Mouse (Mus musculus) midbrain, embryonic 15.5 days (tissue): ENCODE data around the gene Stard9. TPM values are rescaled to one million over a fixed set of nuclear protein-coding genes. Genes with fewer than 3 reads are reported as not detected.

Source experiments
- ATAC-seq: fragments of 200-750 bp; cut with Nextera tagmentation; replicated peaks from 2 replicates; pipeline ENCODE4 v1.8.0; 2017; ENCODE audit warnings: moderate TSS enrichment
- H3K27ac ChIP-seq: fragments of 300-500 bp; sonication (generic); 2 replicates; pipeline ENCODE4 v1.5.1; 2015; ENCODE audit warnings: mild to moderate bottlenecking, inconsistent platforms
- H3K27me3 ChIP-seq: fragments of 300-500 bp; sonication (generic); replicated peaks from 2 replicates; pipeline ENCODE4 v1.6.1; 2015; ENCODE audit warnings: inconsistent platforms
- H3K36me3 ChIP-seq: fragments of 300-500 bp; sonication (generic); replicated peaks from 2 replicates; pipeline ENCODE4 v1.6.1; 2015; ENCODE audit warnings: inconsistent platforms
- H3K4me1 ChIP-seq: fragments of 300-500 bp; sonication (generic); 2 replicates; pipeline ENCODE4 v1.6.1; 2015; ENCODE audit warnings: inconsistent platforms
- H3K4me2 ChIP-seq: fragments of 300-500 bp; sonication (generic); 2 replicates; pipeline ENCODE4 v1.6.1; 2015; ENCODE audit warnings: inconsistent platforms, mild to moderate bottlenecking, moderate library complexity
- H3K4me3 ChIP-seq: fragments of 300-500 bp; sonication (generic); 2 replicates; pipeline ENCODE4 v1.5.1; 2015; ENCODE audit warnings: mild to moderate bottlenecking, inconsistent platforms
- H3K9ac ChIP-seq: fragments of 300-500 bp; sonication (generic); 2 replicates; pipeline ENCODE4 v1.6.1; 2015; ENCODE audit warnings: mild to moderate bottlenecking, inconsistent platforms
- H3K9me3 ChIP-seq: fragments of 300-500 bp; sonication (generic); 2 replicates; pipeline ENCODE4 v1.6.1; 2016; ENCODE audit warnings: inconsistent platforms
- WGBS: fragments of 180-500 bp; shearing (Covaris S2); methylation state at CpG from one replicate; pipeline ENCODE4 v1.1.7; 2015; ENCODE audit warnings: mixed read lengths; 5-methylcytosine and 5-hydroxymethylcytosine counted together
- polyA plus RNA-seq: library from polyadenylated mRNA; unstranded; fragments of >200 nt; fragmentation: Nextera tagmentation; extraction: Ambion mirVana; gene quantifications from 2 replicates; pipeline ENCODE4 v1.2.1, GENCODE M21; 2015

The Stard9 gene
- polyA plus RNA-seq, 1 experiment from 2014 or later = 5.1 TPM

DNA sequence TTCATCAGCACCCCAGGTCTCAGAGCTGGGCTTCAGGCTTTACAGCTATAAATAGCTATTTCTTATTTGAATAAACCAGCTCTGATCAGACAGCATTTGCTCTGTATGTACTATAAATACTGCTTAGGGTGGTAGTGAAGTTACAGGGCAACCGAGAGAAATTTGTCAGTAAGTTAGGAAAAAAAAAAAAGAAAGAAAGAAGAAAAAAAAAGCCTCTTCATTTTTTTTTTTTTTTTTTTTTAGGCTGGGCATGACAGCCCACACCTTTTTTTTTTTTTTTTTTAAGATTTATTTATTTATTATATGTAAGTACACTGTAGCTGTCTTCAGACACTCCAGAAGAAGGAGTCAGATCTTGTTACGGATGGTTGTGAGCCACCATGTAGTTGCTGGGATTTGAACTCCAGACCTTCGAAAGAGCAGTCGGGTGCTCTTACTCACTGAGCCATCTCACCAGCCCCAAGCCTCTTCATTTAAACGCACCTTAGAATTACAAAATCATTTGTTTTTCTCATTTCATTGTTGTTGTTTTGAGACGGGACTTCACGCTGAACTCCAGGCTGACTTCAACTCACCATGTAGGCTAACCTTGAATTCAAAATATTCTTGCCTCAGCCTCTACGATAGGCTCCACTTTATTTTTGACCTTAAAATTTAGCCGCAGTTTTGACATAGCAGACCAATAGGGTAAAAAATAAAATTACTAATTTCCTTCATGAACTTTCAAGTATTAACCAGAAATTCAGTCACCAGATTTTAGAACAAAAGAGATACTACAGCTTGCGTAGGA lies 650 bp upstream of the Stard9 start:
- Histone ChIP-seq H3K36me3 (no peaks in the 10 kb centered on the region), H3K4me1 (peaks cover 11% of the 10 kb centered on the region), H3K9me3 (no peaks in the 10 kb centered on the region), H3K4me3 (peak overlapping the region; percentile 80), H3K27me3 (no peaks in the 10 kb centered on the region), H3K4me2 (peak overlapping the region; percentile 80), H3K9ac (peak overlapping the region; percentile 15; the same call in 1 of the 2 replicates), H3K27ac (peak overlapping the region; percentile 65)
- WGBS = 32% methylated on average over 10 of the region's 10 CpGs
- peak; percentile 43 for ATAC-seq

DNA sequence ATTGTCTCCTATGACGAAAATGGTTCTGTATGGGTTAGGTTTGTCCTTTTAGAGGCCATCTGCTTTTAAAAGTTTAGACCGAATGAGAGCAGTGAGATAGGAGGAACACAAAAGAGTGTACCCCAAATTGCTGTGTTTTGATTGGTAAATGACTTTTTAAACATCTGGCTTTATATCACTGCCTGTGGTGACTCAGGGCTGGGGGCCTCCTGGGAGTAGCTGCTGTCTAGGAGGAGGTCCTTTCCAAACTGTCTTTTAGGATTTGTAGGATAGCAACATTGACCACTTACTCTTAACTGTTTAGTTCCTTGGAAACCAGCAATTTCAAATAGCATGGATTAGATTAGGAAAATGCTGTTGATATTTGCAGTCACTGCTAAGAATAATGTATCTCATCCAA lies 1.3 kb downstream of the Stard9 start:
- H3K4me2 ChIP-seq = peak overlapping the region; percentile 14; the same call in 1 of the 2 replicates
- H3K4me1 ChIP-seq = peaks cover 11% of the 10 kb centered on the region
- WGBS = 90% methylated on average over 2 of the region's 2 CpGs
- no peak overlapping the region for H3K27ac ChIP-seq
- no peak overlapping the region for H3K9ac ChIP-seq
- no peaks in the 10 kb centered on the region for H3K27me3 ChIP-seq
- peaks cover 4% of the 10 kb centered on the region; the same call in 1 of the 2 replicates for H3K36me3 ChIP-seq
- H3K4me3 ChIP-seq = no peak overlapping the region
- no peaks in the 10 kb centered on the region for H3K9me3 ChIP-seq
- no peak for ATAC-seq

DNA sequence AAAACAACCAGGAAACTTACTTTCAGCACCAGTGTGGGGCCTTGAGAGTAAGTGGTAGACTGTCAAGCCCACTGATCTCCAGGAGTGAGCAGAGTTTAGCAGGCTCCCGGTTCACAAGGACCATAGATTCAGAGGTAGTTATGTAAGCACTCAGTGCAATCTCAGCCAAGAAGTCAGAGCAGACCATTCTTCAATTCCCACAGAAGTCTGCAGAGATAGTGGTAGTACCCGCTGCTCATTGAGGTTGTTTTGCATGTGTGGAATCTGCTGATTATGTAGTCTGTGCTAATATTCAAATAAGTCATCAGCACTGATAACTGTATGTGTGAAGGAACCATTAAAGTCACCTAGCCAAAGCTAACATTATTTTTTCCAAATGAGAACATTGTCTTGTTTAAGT lies 1.7 kb downstream of the Stard9 start:
- Histone ChIP-seq H3K36me3 (peaks cover 4% of the 10 kb centered on the region; the same call in 1 of the 2 replicates), H3K27me3 (no peaks in the 10 kb centered on the region), H3K27ac (no peak overlapping the region), H3K4me3 (no peak overlapping the region), H3K9me3 (no peaks in the 10 kb centered on the region), H3K9ac (no peak overlapping the region), H3K4me1 (peaks cover 11% of the 10 kb centered on the region), H3K4me2 (peak overlapping the region; percentile 14; the same call in 1 of the 2 replicates)
- no peak for ATAC-seq
- WGBS = 78% methylated on average over 2 of the region's 2 CpGs

DNA sequence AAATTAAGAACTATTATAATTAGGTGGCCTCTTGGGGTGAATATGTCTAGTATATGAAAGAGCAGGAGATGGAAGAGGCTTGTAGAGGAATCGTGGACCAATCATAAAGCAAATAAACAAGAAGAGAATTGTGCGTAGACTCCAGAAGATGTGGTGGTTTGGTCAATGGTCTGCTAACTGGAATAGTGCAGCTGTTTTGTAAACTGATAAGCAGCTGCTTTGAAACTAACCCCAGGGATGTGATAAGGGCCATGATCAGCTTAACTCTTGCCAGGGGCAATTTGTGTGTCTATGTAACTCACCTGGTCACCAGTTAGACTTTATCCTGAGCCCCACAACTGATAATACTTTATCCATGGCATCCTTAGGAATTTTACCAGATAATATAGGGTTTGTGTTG lies 2.6 kb downstream of the Stard9 start:
- Histone ChIP-seq H3K9ac (no peak overlapping the region), H3K36me3 (peaks cover 4% of the 10 kb centered on the region; the same call in 1 of the 2 replicates), H3K4me3 (no peak overlapping the region), H3K4me2 (no peak overlapping the region), H3K4me1 (peaks cover 11% of the 10 kb centered on the region), H3K27ac (no peak overlapping the region), H3K27me3 (no peaks in the 10 kb centered on the region), H3K9me3 (no peaks in the 10 kb centered on the region)
- WGBS = 93% methylated on average over 2 of the region's 2 CpGs
- no peak for ATAC-seq

DNA sequence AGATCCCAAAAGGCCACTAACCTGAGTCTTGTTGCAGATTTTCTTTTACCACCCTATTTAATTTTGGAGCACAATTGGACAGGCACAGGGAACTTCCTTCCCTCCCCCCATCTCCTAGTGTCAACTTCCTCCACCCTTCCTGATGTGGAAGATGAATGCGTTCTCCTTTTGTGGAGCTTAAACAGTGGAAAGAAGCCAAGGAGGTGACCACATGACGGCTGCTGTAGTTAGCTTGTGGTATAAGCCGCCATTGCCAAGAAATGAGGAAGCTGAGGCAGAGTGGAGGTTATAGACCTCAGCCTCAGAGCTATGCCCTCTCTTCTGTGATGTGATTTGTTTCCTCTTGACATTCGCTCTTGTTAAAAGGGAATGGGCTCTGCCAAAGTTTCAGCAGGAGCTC lies 3.0 kb downstream of the Stard9 start:
- Histone ChIP-seq H3K4me2 (no peak overlapping the region), H3K36me3 (peaks cover 4% of the 10 kb centered on the region; the same call in 1 of the 2 replicates), H3K27ac (no peak overlapping the region), H3K4me1 (peaks cover 11% of the 10 kb centered on the region), H3K4me3 (no peak overlapping the region), H3K9ac (no peak overlapping the region), H3K27me3 (no peaks in the 10 kb centered on the region), H3K9me3 (no peaks in the 10 kb centered on the region)
- 80% methylated on average over 4 of the region's 4 CpGs for WGBS
- no peak for ATAC-seq

DNA sequence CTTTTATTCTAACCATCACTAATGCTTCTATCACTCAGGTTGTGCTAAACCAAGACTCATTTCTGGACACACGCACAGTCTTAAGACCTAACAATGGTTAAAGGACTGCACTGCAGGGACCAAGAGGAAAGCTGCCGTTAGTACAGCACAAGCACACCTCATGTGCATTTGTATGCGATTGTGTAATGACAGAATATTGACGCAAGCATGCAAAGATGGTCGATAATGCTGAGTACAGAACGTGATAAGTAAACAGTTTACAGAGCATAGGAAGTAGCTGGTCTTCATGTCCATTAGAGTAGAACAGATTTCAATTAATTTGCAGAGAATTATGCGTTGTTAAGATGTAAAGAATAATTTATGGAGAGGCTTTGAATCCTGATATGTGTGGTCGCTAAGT lies 11.9 kb downstream of the Stard9 start:
- H3K9me3 ChIP-seq = no peaks in the 10 kb centered on the region
- no peaks in the 10 kb centered on the region for H3K36me3 ChIP-seq
- 89% methylated on average over 8 of the region's 8 CpGs for WGBS
- no peak for ATAC-seq
- H3K4me3 ChIP-seq = no peak overlapping the region
- no peak overlapping the region for H3K4me2 ChIP-seq
- H3K27ac ChIP-seq = no peak overlapping the region
- H3K27me3 ChIP-seq = no peaks in the 10 kb centered on the region
- H3K4me1 ChIP-seq = no peaks in the 10 kb centered on the region
- no peak overlapping the region for H3K9ac ChIP-seq

DNA sequence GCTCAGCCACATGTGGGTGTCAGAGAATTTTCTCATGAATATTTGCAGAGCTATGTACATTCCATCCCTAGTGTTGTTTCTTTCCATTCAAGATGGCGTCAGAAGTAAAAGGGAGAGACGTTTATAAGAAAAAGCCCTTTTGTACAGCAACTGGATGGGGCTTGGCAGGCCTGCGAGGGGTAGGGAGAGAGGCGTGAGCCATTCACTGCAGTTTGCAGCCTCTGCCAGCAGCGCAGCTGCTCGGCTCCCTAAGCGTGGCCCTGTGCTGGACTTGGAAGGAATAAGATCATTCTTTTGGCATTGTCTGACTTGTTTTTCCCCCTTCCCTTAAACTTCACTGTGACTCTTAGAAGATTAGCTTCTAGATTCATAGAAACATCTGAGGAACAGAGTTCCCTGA lies 14.9 kb downstream of the Stard9 start:
- no peak overlapping the region for H3K4me3 ChIP-seq
- no peak overlapping the region for H3K9ac ChIP-seq
- no peaks in the 10 kb centered on the region for H3K36me3 ChIP-seq
- no peaks in the 10 kb centered on the region for H3K4me1 ChIP-seq
- no peaks in the 10 kb centered on the region for H3K9me3 ChIP-seq
- no peaks in the 10 kb centered on the region for H3K27me3 ChIP-seq
- 66% methylated on average over 7 of the region's 7 CpGs for WGBS
- no peak overlapping the region for H3K4me2 ChIP-seq
- H3K27ac ChIP-seq = no peak overlapping the region
- no peak for ATAC-seq

DNA sequence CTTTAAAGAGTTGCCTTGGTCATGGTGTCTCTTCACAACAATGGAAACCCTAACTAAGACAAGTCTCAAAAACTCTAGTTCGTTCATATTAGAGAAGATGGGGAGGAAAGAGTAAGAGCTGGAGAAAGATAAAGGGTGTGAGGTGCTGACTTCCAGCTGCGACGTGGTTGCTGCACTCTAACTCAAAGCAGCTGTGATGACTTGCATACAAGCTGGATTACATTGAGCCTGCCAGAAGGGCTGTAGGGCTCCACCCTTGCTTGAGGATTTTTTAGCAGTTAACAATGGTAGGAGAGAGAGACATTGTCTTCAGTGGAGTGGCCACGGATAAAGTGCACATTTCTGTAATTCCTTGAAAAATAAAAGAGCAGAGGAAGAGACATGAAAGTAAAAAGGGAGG lies 17.9 kb downstream of the Stard9 start:
- Histone ChIP-seq H3K9ac (no peak overlapping the region), H3K4me3 (no peak overlapping the region), H3K4me2 (no peak overlapping the region), H3K9me3 (no peaks in the 10 kb centered on the region), H3K4me1 (no peaks in the 10 kb centered on the region), H3K27me3 (no peaks in the 10 kb centered on the region), H3K36me3 (no peaks in the 10 kb centered on the region), H3K27ac (no peak overlapping the region)
- ATAC-seq = no peak
- 62% methylated on average over 4 of the region's 4 CpGs for WGBS

DNA sequence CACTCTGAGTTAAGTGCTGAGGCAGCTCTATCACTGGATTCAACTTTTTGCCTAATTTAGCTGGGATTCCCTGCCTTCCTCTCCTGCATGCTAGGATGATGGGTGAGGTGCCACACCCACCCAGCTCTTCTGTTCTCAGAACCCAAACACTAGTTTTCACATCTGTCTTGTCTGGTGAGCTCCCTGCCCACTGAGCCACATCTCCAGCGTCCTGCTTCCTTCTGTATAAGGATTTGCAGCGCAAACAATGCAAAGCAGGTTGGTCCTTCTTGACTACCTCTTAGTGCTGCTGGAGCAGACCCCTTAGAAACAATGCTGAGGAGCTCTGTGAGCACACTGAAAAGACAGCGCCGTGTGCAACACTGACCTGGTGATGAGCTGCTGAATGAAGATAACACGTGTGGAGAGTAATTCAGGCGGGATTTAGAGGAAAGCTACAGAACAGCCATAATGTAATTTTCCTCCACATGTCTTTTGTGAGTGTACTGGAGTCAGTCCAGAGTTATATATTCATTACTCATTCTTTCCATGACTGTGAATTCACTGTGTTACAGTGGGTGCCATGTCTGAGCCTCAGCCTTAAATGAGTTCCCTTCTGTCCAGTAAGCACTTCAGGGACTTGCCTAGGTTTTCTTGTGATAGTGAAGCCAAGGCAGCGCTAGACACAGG lies 23.5 kb downstream of the Stard9 start:
- 77% methylated on average over 7 of the region's 7 CpGs for WGBS
- Histone ChIP-seq H3K4me3 (no peak overlapping the region), H3K9ac (no peak overlapping the region), H3K27ac (no peak overlapping the region), H3K27me3 (no peaks in the 10 kb centered on the region), H3K4me1 (no peaks in the 10 kb centered on the region), H3K4me2 (no peak overlapping the region), H3K9me3 (no peaks in the 10 kb centered on the region), H3K36me3 (no peaks in the 10 kb centered on the region)
- no peak for ATAC-seq

DNA sequence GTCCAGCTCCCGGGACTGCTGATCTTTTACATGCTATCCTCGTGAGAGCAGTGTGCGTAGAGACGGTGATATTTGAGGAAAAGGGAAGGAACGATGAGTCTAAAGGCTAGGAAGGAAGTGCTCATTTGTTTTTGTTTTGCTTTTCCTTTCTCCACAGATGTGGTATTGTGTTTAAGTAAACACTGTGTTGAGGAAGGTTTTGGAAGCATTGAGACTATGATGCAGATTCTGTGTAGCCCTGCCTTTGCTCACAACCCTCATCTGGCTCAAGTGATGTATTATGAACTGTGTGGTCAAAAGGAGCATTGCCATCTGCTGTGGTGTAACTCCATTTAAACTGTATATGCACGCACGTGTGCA lies 24.0 kb downstream of the Stard9 start:
- Histone ChIP-seq H3K4me3 (no peak overlapping the region), H3K9me3 (no peaks in the 10 kb centered on the region), H3K36me3 (no peaks in the 10 kb centered on the region), H3K27me3 (no peaks in the 10 kb centered on the region), H3K4me1 (no peaks in the 10 kb centered on the region), H3K9ac (no peak overlapping the region), H3K27ac (no peak overlapping the region), H3K4me2 (no peak overlapping the region)
- 87% methylated on average over 7 of the region's 7 CpGs for WGBS
- no peak for ATAC-seq

DNA sequence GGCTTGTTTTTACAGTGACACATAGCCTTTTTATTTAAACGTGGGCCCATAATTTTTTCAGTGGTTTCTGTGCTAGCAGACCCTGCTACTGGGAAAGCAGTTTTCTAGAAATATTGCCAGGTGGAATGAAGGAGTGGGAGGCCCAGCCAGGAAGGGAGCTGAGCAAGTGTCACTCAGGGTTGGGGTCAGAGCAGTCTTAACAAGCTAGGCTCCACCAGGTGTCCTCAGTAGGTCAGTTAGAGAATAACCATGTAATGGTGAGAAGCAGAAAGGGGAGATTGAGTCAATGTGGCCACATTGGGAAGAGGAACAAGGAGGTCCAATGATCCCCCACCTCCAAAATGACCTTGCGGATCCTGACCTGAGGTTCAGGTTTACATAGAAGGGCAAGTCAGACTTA lies 25.8 kb downstream of the Stard9 start:
- H3K4me2 ChIP-seq = no peak overlapping the region
- H3K36me3 ChIP-seq = no peaks in the 10 kb centered on the region
- H3K9me3 ChIP-seq = no peaks in the 10 kb centered on the region
- no peak overlapping the region for H3K27ac ChIP-seq
- H3K9ac ChIP-seq = no peak overlapping the region
- H3K4me3 ChIP-seq = no peak overlapping the region
- H3K4me1 ChIP-seq = no peaks in the 10 kb centered on the region
- 81% methylated on average over 2 of the region's 2 CpGs for WGBS
- H3K27me3 ChIP-seq = no peaks in the 10 kb centered on the region
- ATAC-seq = no peak

DNA sequence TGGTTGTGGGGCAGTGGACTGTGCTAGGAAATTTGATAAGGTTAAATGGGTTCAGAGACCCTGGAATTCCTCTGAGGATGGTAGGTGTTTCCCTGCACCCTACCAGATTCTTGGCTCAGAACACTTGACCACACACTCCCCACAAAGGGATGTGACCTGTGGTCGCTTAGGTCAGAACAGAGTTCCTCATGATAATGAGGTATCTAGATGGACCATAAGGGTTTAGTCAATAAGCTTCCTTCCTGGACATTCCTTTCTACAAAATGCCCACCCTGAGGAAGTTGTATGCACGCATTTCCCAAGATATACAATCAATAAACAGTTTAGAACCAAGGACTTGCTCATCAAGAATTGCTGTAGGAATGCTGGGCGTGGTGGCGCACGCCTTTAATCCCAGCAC lies 27.0 kb downstream of the Stard9 start:
- Histone ChIP-seq H3K9me3 (no peaks in the 10 kb centered on the region), H3K27me3 (no peaks in the 10 kb centered on the region), H3K9ac (no peak overlapping the region), H3K4me2 (no peak overlapping the region), H3K36me3 (no peaks in the 10 kb centered on the region), H3K4me1 (no peaks in the 10 kb centered on the region), H3K4me3 (no peak overlapping the region), H3K27ac (no peak overlapping the region)
- 92% methylated on average over 5 of the region's 5 CpGs for WGBS
- no peak for ATAC-seq

DNA sequence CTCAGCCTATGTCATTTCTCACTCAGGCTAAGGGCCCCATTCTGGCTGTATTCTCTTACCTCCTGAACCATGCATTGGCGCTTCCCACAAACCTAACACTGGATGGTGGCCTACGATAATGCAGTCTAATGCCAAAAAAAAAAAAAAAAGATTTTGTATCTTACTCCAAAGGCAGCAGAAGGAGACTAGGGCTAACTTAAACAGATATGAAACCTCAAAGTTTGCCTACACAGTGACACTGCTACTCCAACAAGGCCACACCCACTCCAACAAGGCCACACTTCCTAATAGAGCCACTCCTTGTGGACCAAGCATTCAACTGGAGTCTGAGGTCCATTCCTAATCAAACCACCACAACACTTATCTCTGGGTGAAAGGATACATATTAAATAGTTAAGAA lies 27.8 kb downstream of the Stard9 start:
- no peak overlapping the region for H3K4me3 ChIP-seq
- no peak for ATAC-seq
- no peaks in the 10 kb centered on the region for H3K36me3 ChIP-seq
- no peak overlapping the region for H3K27ac ChIP-seq
- no peak overlapping the region for H3K9ac ChIP-seq
- H3K4me2 ChIP-seq = no peak overlapping the region
- no peaks in the 10 kb centered on the region for H3K9me3 ChIP-seq
- no peaks in the 10 kb centered on the region for H3K4me1 ChIP-seq
- no peaks in the 10 kb centered on the region for H3K27me3 ChIP-seq
- WGBS = 98% methylated on average over 2 of the region's 2 CpGs
